Comparison of ENCODE assay signal across 32 mouse cellular contexts in the genomic region with DNA sequence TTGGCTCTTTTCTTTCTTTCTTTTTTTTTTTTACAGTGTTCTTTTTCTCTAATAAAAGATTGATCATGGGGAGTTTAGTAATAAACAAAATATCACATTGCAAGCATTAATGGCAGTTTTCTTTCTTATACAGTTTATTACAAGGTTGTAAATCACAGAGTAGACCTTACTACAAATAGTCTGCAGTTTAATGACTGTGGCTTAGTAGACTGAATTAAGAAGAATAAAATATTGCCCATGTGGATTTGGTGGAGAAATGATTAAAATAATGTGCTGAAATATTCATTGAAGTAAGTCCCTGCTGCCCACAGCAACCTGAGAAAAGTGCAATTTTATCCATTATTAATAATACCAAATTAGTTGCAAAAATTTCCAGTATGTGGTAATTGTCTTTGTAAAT. TPM values are rescaled to one million over a fixed set of nuclear protein-coding genes. Genes with fewer than 3 reads are reported as not detected.
"Had no signal": no experiment of that assay in that cellular context is flagged by ENCODE, and none has a peak within 500 bp of the region (broad histone marks: within the 10 kb centered on the region; RNA-seq: fewer than 3 reads in every experiment).

No protein-coding gene starts in this region.

- H3K9ac ChIP-seq: limb, embryonic 12.5 days; limb, embryonic 13.5 days; limb, embryonic 15.5 days; liver, embryonic 12.5 days; liver, embryonic 13.5 days; liver, embryonic 14.5 days; liver, embryonic 15.5 days; liver, postnatal 0 days; lung, embryonic 14.5 days; lung, embryonic 15.5 days; midbrain, embryonic 12.5 days; midbrain, embryonic 13.5 days; midbrain, embryonic 15.5 days had no signal

- H3K36me3 ChIP-seq: limb, embryonic 10.5 days; limb, embryonic 12.5 days; limb, embryonic 15.5 days; liver, embryonic 12.5 days; liver, embryonic 13.5 days; liver, embryonic 15.5 days; lung, embryonic 15.5 days; midbrain, embryonic 15.5 days had no signal

- H3K9me3 ChIP-seq: limb, embryonic 10.5 days; limb, embryonic 12.5 days; limb, embryonic 13.5 days; limb, embryonic 15.5 days; liver, embryonic 12.5 days; liver, embryonic 13.5 days; liver, embryonic 15.5 days; lung, embryonic 15.5 days; midbrain, embryonic 10.5 days; midbrain, embryonic 13.5 days; midbrain, embryonic 15.5 days had no signal

- H3K4me1 ChIP-seq: liver, embryonic 12.5 days; liver, embryonic 13.5 days; liver, embryonic 15.5 days; midbrain, embryonic 10.5 days; midbrain, embryonic 12.5 days had no signal

- H3K27ac ChIP-seq: left cerebral cortex, adult 2 months; limb, embryonic 10.5 days; limb, embryonic 12.5 days; limb, embryonic 13.5 days; limb, embryonic 15.5 days; liver, embryonic 12.5 days; liver, embryonic 13.5 days; liver, embryonic 14.5 days; liver, embryonic 15.5 days; lung, embryonic 15.5 days; macrophage; midbrain, embryonic 10.5 days; midbrain, embryonic 12.5 days had no signal

- ATAC-seq: liver, embryonic 12.5 days; liver, postnatal 0 days; lung, postnatal 0 days; midbrain, embryonic 13.5 days; midbrain, embryonic 15.5 days; midbrain, embryonic 16.5 days had no signal

- H3K4me2 ChIP-seq: limb, embryonic 12.5 days; limb, embryonic 13.5 days; limb, embryonic 15.5 days; liver, embryonic 11.5 days; liver, embryonic 12.5 days; liver, embryonic 13.5 days; liver, embryonic 15.5 days; lung, embryonic 14.5 days; lung, embryonic 15.5 days; midbrain, embryonic 11.5 days; midbrain, embryonic 12.5 days; midbrain, embryonic 13.5 days; midbrain, embryonic 15.5 days had no signal

- H3K27me3 ChIP-seq: limb, embryonic 12.5 days; limb, embryonic 13.5 days; limb, embryonic 15.5 days; liver, embryonic 12.5 days; liver, embryonic 13.5 days; liver, embryonic 15.5 days; lung, embryonic 15.5 days; megakaryocyte, embryonic 14.5 days; midbrain, embryonic 12.5 days; midbrain, embryonic 13.5 days; midbrain, embryonic 15.5 days had no signal

- DNase-seq: left cerebral cortex, postnatal 4 days; liver; liver, embryonic 13.5 days; liver, postnatal 0 days; lung, adult 18-20 months; lung, adult 2 months; lung, embryonic 14.5 days; lung, postnatal 10 days; lung, postnatal 14 days; lung, postnatal 36 days; lung, postnatal 4 days had no signal

- H3K4me3 ChIP-seq: left cerebral cortex, adult 2 months; limb, embryonic 10.5 days; limb, embryonic 12.5 days; limb, embryonic 13.5 days; limb, embryonic 15.5 days; liver, embryonic 12.5 days; liver, embryonic 13.5 days; liver, embryonic 15.5 days; lung, embryonic 15.5 days; megakaryocyte, embryonic 14.5 days; midbrain, embryonic 10.5 days; midbrain, embryonic 12.5 days; midbrain, embryonic 13.5 days; midbrain, embryonic 15.5 days; myocyte had no signal

RNA-seq across cellular contexts. Expression of a gene that starts 37.3 kb away (rescaled TPM):
- polyA plus RNA-seq: liver, adult 2 months; liver, postnatal 0 days; lung, postnatal 0 days; macrophage had no signal
